Mouse (Mus musculus): ENCODE results near the gene Fgfr4. TPM values are rescaled to one million over a fixed set of nuclear protein-coding genes. Genes with fewer than 3 reads are reported as not detected.
A peak's percentile ranks its signal among the peaks of the same experiment; 100 is the strongest.

Fgfr4 gene
- polyA plus RNA-seq, 1 experiment, result 0.63 TPM

GRCm38 (mm10) chr13:55211221-55212010 lies 59.0 kb downstream of the Fgfr4 start:
- peaks cover 20% of the 10 kb centered on the region for H3K4me1 ChIP-seq (replicated peaks; ENCODE audit: control insufficient read depth, insufficient read depth, low read length)
- TF ChIP-seq POLR2A (IDR thresholded peaks at IDR 0.05; ENCODE audit: control insufficient read depth, extremely low read depth, insufficient read depth, low read length, poor library complexity) (peak; percentile 85), CTCF (IDR thresholded peaks at IDR 0.05; ENCODE audit: borderline replicate concordance, control insufficient read depth, extremely low read depth, insufficient read depth, low read length, poor library complexity) (no peak)
- H3K36me3 ChIP-seq (ENCODE audit: control insufficient read depth, insufficient read depth, low read length), result peaks cover 8% of the 10 kb centered on the region; the same call in 1 of the 2 replicates
- H3K4me3 ChIP-seq (ENCODE audit: control insufficient read depth, insufficient read depth, low read length), result peak overlapping the region; percentile 88
- peak overlapping the region; percentile 80 for H3K27ac ChIP-seq (ENCODE audit: control insufficient read depth, insufficient read depth, low read length)
- H3K27me3 ChIP-seq (ENCODE audit: control insufficient read depth, insufficient read depth, low read length), result no peaks in the 10 kb centered on the region
- DNase-seq, result peak; percentile 88
- WGBS, result under 1% methylated on average over 47 of the region's 93 CpGs

GRCm38 (mm10) chr13:55212011-55212360 lies 59.5 kb downstream of the Fgfr4 start:
- TF ChIP-seq CTCF (IDR thresholded peaks at IDR 0.05; ENCODE audit: borderline replicate concordance, control insufficient read depth, extremely low read depth, insufficient read depth, low read length, poor library complexity) (no peak), POLR2A (IDR thresholded peaks at IDR 0.05; ENCODE audit: control insufficient read depth, extremely low read depth, insufficient read depth, low read length, poor library complexity) (no peak)
- H3K4me3 ChIP-seq (ENCODE audit: control insufficient read depth, insufficient read depth, low read length), result peak overlapping the region; percentile 88
- no peak for DNase-seq
- no peaks in the 10 kb centered on the region for H3K27me3 ChIP-seq (ENCODE audit: control insufficient read depth, insufficient read depth, low read length)
- 0% methylated on average over 14 of the region's 32 CpGs for WGBS
- peaks cover 20% of the 10 kb centered on the region for H3K4me1 ChIP-seq (replicated peaks; ENCODE audit: control insufficient read depth, insufficient read depth, low read length)
- peak overlapping the region; percentile 80 for H3K27ac ChIP-seq (ENCODE audit: control insufficient read depth, insufficient read depth, low read length)
- peaks cover 8% of the 10 kb centered on the region; the same call in 1 of the 2 replicates for H3K36me3 ChIP-seq (ENCODE audit: control insufficient read depth, insufficient read depth, low read length)

- Histone ChIP-seq H3K36me3 (ENCODE audit: control insufficient read depth, insufficient read depth, low read length) (peaks cover 13% of the 10 kb centered on the region), H3K4me1 (replicated peaks; ENCODE audit: control insufficient read depth, insufficient read depth, low read length) (peaks cover 20% of the 10 kb centered on the region), H3K27ac (ENCODE audit: control insufficient read depth, insufficient read depth, low read length) (peak overlapping the region; percentile 80), H3K27me3 (ENCODE audit: control insufficient read depth, insufficient read depth, low read length) (no peaks in the 10 kb centered on the region), H3K4me3 (ENCODE audit: control insufficient read depth, insufficient read depth, low read length) (peak overlapping the region; percentile 88)
- DNase-seq, result peak; percentile 68
- peak; percentile 42; the same call in 1 of the 2 replicates for TF ChIP-seq POLR2A (IDR thresholded peaks at IDR 0.05; ENCODE audit: control insufficient read depth, extremely low read depth, insufficient read depth, low read length, poor library complexity)
- 0 out of 2 replicates have a peak, but pooled peaks have one; percentile 6 for TF ChIP-seq CTCF (IDR thresholded peaks at IDR 0.05; ENCODE audit: borderline replicate concordance, control insufficient read depth, extremely low read depth, insufficient read depth, low read length, poor library complexity)
- under 1% methylated on average over 57 of the region's 58 CpGs for WGBS
Observed at GRCm38 (mm10) chr13:55212361-55213137, 60.1 kb downstream of the Fgfr4 start.

- TF ChIP-seq POLR2A (IDR thresholded peaks at IDR 0.05; ENCODE audit: control insufficient read depth, extremely low read depth, insufficient read depth, low read length, poor library complexity) (no peak), CTCF (IDR thresholded peaks at IDR 0.05; ENCODE audit: borderline replicate concordance, control insufficient read depth, extremely low read depth, insufficient read depth, low read length, poor library complexity) (no peak)
- peak overlapping the region; percentile 80; the same call in 1 of the 2 replicates for H3K27ac ChIP-seq (ENCODE audit: control insufficient read depth, insufficient read depth, low read length)
- no peak for DNase-seq
- peaks cover 20% of the 10 kb centered on the region for H3K4me1 ChIP-seq (replicated peaks; ENCODE audit: control insufficient read depth, insufficient read depth, low read length)
- no peaks in the 10 kb centered on the region for H3K27me3 ChIP-seq (ENCODE audit: control insufficient read depth, insufficient read depth, low read length)
- WGBS, result 83% methylated on average over 10 of the region's 10 CpGs
- peak overlapping the region; percentile 88 for H3K4me3 ChIP-seq (ENCODE audit: control insufficient read depth, insufficient read depth, low read length)
- peaks cover 20% of the 10 kb centered on the region for H3K36me3 ChIP-seq (ENCODE audit: control insufficient read depth, insufficient read depth, low read length)
Observed at GRCm38 (mm10) chr13:55213138-55213806, 60.8 kb downstream of the Fgfr4 start.

Other genes starting within 250 kb of the Fgfr4 start
- gene Unc5a, start 203.2 kb upstream of the Fgfr4 start, polyA plus RNA-seq (2012; rRNA removed), result 3.1 and 5.9 TPM in 2 replicates
- 3.5 and 4.1 TPM in 2 replicates for gene Hk3, start 131.3 kb upstream of the Fgfr4 start, polyA plus RNA-seq (2012; rRNA removed)
- gene Uimc1, start 52.3 kb upstream of the Fgfr4 start, polyA plus RNA-seq (2012; rRNA removed), result 7.8 and 8.7 TPM in 2 replicates
- gene Zfp346, start 47.3 kb upstream of the Fgfr4 start, polyA plus RNA-seq (2012; rRNA removed), result 32.2 and 38.7 TPM in 2 replicates
- gene Gm17617, start 19.1 kb upstream of the Fgfr4 start, polyA plus RNA-seq (2012; rRNA removed), result not detected in 2 replicates
- 32.8 and 38.6 TPM in 2 replicates for gene Nsd1, start 57.1 kb downstream of the Fgfr4 start, polyA plus RNA-seq (2012; rRNA removed)
- gene Prelid1, start 167.9 kb downstream of the Fgfr4 start, polyA plus RNA-seq (2012; rRNA removed), result 493 and 534 TPM in 2 replicates
- 112 and 119 TPM in 2 replicates for gene Rab24, start 169.3 kb downstream of the Fgfr4 start, polyA plus RNA-seq (2012; rRNA removed)
- gene Mxd3, start 177.2 kb downstream of the Fgfr4 start, polyA plus RNA-seq (2012; rRNA removed), result 122 and 153 TPM in 2 replicates
- 134 and 139 TPM in 2 replicates for gene Lman2, start 210.1 kb downstream of the Fgfr4 start, polyA plus RNA-seq (2012; rRNA removed)
- 179 and 220 TPM in 2 replicates for gene Rgs14, start 217.1 kb downstream of the Fgfr4 start, polyA plus RNA-seq (2012; rRNA removed)
- gene Slc34a1, start 245.5 kb downstream of the Fgfr4 start, polyA plus RNA-seq (2012; rRNA removed), result 0.83 and 6.0 TPM in 2 replicates